Mouse (Mus musculus) cerebellum, postnatal 4 days (tissue): ENCODE measurements at regions not wholly inside any gene's neighbourhood (a gene's known extent, or its start where the extent isn't known, plus 50 kb on each side); places are given as distances from the start of the nearest gene placed in this dataset.

Experiments used
- DNase-seq, 2 experiments: peaks; one replicate each; pipeline ENCODE4 v3.0.0; 2022; ENCODE audit warnings: low spot score in 2 of 2, mixed read lengths in 1 of 2

DNA sequence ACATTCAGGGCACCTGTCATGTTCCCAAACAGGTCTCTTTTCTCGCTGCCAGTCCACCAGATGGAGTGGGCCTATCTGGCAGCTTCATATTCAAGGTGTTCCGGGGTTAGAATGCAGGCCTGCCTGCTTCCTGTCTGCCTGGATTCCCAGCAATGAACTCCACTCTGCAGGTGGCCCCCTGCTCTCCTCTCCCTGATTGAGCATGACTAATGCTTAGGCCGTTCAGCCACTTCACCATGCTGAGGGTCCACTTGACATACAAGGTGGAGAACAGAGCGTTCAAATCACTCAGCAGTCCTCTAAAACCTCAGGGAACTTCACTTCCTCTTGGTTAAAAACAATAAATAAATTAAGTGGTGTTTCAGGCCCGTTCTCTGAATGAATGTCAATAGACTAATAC lies 112.1 kb upstream of the Ralgapa2 start:
- no peak for DNase-seq

DNA sequence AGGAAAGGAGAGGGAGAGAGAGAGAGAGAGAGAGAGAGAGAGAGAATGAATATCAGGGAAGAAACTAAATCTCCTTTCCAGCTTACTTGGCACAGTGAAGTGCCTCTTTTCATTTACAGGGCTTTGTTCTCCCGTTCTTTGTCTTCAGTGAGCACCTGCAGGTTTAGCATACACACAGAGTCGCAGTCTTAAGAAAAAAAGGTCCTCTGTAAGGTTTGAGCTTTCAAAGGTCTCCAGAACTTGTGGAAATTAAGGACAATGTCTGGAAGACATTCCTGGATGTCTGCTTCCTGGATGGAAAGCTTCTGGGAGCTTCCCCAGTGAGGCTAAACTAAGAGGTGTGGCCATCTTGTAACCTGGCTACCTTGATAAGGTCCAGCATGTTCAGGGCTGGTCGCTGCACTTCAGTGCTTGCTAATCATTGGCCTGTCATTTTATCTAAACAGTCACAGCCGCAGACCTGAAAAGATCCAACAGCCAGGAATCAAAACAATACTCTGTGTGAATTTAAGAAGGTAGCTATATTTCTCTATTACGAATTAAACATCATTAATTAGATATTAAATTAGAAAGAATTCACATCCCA lies 113.1 kb upstream of the Ralgapa2 start:
- DNase-seq, result no peak

DNA sequence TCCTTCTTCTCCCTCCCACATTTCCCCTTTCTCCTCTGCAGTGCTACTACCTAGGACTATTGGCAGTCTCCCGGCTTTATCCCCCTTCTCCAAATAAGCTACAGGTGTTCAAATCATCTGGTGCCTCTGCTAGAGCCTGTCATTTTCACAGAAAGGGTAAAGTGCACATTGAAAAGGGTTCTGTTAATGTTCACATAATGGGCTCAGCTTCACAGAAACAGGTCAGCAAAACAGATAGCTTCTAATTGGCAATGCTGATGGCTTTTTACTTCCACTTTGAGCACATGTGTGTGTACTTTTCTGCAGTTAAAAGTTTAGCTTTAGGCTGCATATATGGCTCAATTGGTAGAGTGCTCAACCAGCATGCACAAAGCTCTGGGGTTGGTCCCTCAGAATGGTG lies 114.4 kb upstream of the Ralgapa2 start:
- no peak for DNase-seq

DNA sequence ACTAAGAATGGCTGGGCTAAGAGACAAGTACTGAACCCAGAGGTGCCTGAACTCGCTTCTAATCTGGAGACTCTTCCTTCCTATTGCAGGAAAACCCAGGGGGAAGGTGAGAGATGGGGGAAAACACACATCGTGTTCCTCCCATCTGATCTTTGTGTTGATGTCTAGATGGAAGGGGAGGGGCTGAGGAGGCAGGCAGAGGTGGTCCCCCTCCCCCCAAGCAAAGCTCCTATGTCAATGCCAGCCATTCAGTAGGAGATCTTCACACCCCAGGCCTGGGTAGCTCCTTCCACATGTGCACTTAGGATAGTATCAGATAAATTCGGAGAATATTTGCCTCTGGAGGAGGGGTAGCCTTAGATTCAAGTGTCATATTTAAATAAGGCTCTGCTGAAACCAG lies 118.0 kb upstream of the Ralgapa2 start:
- no peak for DNase-seq

DNA sequence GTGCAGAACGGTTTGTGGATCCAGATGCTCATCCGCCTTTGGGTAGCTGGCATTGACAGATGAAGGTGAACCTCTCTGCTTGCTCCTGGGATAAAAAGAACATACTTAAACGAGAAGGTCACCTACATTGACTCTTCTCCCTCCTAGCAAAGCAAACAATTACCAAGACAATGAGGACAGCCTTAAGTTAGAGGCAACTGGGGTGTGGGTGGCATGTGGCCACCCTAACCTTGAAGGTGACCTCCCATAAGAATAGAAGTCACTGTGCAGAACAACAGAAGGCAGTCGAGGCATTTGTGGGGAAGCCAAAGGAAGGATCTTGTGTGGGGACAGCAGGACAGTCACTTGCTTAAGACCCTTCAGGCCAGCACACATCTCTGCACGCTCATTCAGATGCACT lies 119.0 kb upstream of the Ralgapa2 start:
- DNase-seq, result no peak

DNA sequence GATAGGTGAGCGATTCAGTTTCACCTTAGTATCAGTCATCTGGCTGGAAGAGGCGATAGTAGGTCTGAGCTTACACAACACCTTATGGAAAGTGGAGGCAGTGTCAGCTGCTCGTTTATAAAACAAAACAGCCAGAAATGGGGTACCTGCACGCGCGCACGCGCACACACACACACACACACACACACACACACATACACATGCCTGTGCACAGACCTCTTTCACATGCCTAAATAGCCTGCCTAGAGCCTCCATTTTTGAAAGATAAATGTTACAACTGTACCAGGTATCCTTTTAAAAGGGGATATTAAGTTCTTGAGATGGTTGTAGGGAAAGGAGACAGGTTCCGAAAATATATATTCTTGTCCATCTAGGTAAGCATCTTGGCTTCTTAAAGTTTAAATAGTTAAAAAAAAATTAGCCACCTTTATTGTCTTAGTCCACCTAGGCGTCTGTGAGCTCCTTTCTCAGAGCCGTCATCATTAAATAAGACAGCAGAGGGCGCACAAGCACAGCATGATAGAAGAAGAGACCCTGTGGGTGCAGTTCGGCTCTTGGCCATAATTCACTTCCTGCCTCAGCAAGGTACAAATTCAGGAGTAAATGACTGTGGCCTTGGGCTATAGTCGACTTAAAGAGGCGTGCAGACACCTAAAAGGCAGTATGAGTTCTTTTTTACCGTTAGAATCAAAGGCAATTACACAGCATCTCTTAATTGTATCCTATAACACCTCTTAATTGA lies 121.4 kb upstream of the Ralgapa2 start:
- DNase-seq, result peak; percentile 49 to 76

DNA sequence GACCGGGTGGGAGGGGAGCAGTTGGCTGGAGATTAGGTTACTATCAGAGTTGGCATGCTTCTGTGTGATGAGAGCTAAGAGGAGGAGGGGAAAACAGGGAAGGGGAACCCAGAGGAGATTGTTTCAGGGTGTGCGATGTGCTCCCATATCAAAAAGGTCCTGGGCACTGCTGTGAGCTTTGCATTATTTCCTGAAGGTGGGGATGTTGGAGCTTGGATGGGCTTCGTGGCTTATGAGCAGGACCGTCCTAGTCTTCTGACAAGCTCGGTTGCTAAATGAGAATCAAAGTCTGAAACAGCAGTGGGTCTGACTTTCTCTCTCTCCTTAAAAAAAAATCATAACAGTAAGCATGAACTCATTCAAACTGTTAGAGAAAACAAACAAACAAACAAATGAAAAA lies 125.4 kb upstream of the Ralgapa2 start:
- DNase-seq, result no peak

DNA sequence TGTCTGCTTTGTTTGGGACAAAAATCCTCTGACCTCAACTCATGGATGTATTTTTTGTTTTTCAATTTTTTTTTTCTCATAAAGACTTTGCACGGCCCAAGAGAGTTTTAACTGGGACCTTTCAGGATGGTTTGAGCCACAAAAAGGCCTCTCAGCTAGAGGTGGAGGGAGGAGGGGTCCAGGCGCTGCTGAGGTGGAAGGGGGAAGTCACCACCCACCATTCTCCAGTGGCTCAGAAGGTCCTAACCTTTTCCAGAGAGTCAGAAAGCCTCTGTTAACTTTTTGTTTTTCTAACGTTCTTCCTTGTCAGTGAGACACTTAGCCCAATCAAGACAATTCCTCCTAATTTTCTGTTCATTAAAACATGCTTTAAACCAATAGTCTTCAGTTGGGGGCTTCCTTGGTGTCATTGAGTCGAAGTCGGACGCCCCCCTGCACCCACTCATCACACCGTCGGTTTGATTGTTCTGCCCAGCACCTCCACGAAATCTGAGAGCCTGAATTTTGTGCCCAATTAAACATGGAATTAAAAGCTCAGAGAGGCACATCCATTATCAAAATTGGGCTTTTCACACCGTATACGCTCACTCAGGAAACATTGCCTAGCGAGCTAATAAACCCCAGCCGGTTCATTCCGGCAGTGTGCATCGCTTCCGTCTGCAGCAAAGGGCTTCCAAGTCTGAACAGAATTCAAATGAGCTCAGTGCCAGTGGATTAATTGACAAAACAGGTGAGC lies 134.3 kb upstream of the Ralgapa2 start:
- DNase-seq, result no peak

DNA sequence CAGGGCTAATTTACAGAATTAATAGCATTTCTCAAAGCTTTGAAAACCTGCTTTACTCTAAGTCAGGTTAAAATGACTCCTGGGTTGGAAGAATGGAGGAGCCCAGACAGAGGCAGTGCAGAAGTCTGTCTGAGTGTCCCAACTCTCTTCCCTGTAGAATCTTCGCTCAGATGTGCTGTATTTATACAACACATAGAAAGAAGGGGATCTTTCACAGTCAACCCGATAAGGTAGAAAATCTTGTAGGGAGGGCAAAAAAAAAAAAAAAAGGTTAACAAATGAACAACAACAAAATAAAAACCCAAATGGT lies 134.8 kb upstream of the Ralgapa2 start:
- no peak for DNase-seq

DNA sequence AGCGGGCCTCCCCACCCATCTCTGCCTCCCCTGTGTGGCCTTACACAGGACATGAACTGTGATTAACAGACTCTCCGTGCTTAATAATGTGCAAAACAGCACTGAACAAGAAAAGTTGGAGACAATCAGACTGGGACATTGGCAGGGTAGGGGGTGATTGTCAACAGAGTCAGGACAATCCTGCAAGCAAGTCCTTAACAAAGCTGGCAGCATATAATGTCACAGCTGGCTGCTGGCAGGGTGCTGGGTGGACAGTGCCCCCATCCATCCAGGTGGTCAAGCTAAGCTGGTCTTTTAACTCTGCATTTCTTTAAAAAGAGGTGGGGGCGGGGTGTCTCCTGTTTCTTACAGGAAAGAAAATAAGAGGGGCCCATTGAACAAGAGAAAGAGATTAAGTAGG lies 149.2 kb upstream of the Ralgapa2 start:
- DNase-seq, result no peak

DNA sequence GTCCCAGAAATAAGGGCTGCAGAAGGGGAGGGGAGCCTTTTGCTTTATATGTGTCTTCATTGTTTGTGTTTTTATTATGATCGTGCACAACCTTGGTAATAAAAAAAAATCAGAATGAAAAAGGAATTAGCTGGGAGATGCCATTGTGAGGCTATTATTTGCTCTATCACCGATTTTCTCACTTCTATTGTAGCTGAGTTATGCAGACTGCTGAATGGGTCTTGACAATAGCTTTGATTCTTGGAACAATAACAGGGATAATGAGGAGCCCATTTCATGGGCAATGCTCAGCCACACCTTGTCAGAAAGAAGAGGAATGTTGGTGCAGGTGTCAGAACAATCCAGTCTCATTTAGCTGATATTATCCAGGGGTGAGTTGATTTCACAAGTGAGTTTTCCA lies 160.6 kb upstream of the Ralgapa2 start:
- no peak for DNase-seq

DNA sequence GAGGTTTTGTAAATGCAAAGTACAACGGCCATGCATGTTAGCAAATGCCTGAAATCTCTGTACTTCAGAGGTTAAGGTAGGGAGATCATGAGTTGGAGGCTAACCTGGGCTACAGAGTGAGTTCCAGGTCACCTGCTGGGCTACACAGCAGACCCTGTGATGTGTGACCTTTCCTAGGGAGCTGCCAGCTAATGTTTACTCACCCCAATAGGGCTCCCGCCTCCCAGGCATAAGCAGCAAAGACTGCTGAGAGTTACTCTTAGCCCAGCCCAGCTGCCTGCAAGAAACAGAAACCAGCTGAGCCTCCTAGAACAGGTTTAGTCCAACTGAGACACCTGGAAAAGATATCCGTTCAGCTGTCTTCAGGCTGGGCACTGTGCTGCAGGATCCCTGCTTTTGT lies 169.8 kb upstream of the Ralgapa2 start:
- no peak for DNase-seq

DNA sequence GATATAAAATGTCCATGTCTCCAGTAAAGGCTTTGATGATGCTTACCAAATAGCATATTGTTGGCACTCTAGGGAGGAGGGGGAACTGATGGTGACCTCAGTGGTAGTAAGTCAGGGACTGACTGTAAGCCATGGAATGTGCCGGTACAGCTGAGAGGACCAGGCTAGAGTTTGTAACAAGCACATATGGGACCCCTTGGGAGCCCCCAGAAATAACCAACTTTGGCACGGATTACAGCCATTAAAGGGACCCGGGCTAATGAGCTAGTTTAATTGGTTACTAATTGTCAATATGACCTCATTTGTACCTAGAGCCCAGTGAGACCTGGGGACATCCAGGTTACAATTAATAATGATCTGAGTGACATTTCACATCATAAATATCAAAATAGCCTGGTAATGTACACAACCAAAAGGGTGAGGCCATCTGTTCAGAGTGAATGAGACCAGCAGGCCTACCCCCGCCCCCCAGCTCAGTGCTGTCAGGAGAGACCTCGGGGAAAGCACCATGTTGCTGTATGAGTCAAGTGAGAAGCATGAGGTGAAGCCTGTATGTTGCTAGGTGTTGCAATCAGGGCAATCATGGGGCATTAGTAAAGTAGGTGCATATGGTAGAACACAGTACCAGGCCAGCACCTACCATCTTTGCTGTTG lies 169.7 kb upstream of the Kiz start:
- DNase-seq, result no peak

DNA sequence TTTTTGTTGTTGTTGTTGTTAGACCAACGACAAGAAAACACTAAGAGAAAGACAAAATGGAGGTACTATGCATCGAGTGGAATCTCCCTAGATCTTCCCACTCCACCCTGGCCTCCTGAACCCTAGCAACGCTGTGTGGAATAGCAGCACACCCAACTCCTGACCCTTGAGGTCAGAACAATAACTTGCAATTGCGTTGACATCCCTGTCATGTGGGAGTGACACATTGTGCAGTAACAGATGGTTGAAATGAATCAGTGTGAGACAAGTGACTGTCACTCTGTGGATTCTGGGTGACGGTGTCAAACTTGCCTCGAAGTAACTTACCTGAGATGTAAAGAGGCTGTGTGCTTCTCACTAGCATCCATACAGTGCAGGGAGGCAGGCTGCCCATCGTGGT lies 167.1 kb upstream of the Kiz start:
- DNase-seq, result no peak

DNA sequence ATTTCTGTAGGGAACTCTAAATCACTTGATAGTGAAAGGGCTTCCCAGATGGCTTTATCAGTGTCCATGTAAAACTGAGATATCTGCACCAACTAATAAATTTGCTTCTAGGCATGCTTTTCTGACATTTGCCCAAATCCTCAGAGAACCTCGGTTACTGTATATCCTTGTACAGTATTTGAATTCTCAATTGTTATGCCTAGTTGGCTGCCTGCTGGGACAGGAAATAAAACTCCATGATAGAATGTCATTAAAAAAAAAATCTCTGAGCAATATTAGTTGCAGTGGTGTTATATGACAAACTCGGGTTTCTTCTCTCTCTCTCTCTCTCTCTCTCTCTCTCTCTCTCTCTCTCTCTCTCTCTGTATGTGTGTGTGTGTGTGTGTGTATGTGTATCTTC lies 162.2 kb upstream of the Kiz start:
- no peak for DNase-seq

DNA sequence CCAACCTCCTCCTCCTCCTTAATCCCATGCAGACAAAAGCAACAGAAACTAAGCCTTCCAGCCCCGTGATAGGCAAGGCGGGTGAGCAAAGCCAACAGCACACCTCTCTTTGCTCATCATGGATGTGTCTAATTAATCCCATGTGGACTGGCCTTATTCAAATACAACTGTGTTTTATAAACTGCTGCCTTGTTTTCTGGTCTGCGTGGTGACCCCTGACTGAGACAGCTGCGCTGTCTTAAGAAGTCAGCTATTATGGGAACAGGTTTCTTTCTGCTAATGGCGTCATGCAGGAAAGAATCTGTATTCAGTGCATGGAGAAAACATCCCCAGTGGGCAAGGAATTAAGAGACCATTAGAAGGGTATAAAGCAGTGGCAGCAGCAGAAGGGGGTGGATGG lies 161.6 kb upstream of the Kiz start:
- no peak for DNase-seq

DNA sequence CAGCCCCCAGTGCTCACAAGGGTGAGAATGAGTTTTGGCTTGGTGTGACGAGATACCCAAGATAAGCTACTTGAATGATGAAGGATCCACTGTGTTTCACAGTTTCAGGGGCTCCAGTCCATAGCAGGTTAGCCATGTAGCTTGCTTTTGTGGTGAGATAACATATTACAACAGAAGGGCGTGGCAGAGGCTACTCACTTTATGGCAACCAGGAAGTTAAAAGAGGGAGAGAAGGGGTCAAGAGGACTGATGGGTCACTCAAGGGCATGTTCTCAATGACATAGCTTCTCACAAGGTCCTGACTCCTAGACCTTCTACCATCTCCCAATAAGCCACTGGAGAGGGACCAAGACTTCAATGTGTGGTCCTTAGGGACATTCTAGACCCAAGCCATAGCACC lies 159.4 kb upstream of the Kiz start:
- no peak for DNase-seq

DNA sequence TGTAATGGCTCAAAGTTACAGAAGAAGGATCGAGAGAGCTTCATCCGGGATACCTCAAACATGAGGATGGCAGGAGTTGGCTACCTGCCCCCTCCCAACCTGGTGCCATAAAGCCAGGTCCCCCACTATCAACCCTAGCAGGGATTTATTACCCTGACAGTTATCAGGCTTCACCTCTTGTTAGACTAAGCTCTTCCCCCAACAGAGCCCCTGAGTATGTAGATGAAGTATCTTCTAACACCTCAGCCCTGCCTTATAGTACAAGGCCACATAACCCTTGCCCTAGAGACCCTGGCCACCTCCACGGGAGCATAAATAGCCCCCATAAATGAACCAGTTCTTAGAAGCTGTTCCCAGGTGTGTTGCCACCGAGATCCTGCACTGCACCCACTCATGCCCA lies 158.9 kb upstream of the Kiz start:
- no peak for DNase-seq

DNA sequence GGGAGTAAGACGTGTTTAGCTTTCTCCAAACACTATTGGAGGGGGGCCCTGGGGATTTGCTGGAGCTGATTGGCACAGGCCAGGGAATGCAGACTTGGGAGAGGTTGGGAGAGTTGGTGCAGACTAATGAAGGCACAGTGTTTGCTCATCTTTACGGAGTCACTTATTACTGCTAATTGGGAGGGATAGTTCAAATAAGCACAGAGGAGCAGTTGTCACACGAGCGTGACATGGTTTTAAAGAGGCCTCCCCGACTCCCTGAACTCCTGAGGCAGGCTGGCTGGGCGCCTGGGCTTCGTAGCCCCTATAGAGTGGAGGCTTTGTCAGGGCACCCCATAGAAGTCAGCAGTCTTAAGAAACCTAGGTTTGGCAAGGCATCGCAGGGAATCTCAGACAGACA lies 145.0 kb upstream of the Kiz start:
- peak in 1 of 2 experiments; percentile 13 for DNase-seq

DNA sequence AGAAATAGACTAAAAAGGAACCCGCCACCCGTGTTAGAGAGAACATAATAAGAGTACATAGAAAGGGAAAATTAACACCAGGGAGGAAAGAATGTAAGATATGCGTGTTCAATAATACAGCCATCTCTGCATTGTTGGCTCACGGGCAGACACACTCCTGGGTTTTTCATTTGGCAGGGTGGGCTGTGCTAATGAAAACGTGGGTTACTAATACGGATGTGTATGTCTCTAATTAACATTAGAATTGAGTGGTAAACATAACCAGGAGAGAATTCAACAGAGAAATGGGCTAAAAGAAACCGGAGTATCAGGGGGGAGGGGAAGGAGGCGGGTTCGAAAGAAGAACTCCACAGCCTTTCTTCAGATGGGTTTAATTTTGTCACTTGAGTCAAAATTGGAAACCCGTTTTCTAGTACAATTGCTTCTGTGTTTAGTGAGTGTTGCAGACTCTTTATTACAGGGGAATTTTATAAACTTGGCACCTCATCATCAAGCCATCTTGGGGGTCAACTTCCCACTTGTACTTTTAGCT lies 134.4 kb upstream of the Kiz start:
- no peak for DNase-seq

DNA sequence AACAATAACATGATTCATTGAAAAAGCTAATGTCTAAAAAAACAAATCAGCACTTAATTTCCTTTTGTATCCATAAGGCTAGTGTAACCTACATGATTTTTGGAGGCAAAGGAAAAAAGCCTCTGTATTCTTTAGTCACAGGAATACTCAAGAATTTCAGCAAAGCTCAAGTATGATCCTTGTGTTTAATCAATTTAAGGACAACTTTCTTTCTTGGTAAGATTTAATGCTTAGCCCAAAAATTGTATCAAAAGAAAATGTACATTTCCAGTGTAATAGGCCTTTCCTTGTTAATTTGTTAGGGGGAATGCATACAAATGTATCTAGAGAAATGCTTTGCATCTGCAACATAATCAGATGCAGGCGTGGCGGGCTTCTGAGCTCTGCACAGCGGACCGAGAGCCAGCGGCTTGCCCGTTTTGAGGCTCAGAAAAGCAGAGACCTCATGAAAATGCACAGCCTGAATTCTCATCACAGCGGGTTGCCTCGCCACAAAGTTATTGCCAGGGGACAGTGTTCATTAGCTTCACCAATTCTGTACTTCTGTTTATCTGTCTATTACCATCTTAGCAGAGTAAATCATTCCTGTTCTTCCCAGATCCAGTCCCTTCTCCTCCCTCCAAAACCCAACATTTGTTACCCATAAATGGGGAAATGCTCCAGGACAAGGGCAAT lies 133.2 kb upstream of the Kiz start:
- DNase-seq, result no peak

DNA sequence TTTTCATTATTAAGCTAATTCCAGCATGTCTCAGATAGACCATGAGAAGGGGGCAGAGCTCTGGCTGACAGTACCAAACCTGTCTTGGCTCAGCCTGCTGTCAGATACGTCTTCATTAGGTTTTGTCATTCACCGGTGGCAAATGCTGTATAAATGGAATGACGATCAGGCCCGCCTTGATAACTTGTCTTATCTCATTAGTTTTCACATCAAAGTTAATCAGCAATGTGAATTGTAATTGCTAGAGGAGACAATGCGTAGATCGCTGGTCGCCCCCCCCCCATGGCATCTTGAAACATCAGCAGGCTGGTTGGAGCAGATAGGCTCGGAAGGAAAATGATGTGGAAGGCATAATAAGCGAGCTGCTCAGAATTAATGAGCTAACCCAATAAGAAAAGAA lies 132.5 kb upstream of the Kiz start:
- no peak for DNase-seq
